Mouse (Mus musculus): ENCODE results near the gene P2rx7.

DNA sequence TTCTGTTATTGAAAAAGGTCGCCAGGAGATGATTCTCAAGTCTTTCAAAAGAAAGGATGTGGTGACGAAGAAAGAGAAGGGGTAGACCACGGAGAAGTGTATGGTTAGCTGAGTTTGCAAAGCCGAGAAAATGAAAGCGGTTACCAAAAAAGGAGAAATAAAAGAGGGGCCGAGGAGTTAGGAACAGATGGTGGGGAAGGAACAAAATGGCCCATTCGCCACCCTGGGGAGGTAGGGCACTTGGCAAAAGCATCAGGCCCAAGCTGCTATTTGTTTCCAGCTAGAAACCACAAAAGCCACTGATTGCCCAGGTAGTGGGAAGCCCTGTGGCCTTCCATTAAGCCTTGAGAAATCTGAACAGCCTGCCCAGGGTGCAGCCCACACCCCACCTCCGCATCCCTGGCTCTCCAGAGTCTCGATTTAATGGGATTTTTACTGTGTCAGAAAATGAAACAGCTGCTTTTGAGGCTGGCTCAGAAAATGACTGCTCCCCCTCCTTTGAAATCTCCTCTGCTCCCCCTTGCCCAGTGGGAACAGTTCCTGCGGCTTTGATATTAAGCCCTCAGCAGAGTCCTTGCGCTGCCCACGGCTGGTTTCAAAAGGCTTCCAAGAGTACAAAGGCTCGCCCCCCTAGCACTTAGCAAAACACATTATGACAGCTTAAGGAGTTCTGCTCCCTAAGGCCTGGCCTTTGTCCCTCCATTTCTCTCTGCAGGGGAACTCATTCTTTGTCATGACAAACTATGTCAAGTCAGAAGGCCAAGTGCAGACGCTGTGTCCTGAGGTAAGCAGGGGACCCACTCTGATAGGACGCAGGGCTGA is 9.9 kb downstream of the P2rx7 start:
- TF ChIP-seq POLR2A (IDR thresholded peaks at IDR 0.05; ENCODE audit: insufficient read depth, low read depth, low read length) (no peak), CTCF (IDR thresholded peaks at IDR 0.05; ENCODE audit: insufficient read depth, low read depth, low read length) (no peak)

Data from olfactory bulb, adult 2 months (tissue).